ENCODE assay signal across 21 mouse cellular contexts in the genomic region with DNA sequence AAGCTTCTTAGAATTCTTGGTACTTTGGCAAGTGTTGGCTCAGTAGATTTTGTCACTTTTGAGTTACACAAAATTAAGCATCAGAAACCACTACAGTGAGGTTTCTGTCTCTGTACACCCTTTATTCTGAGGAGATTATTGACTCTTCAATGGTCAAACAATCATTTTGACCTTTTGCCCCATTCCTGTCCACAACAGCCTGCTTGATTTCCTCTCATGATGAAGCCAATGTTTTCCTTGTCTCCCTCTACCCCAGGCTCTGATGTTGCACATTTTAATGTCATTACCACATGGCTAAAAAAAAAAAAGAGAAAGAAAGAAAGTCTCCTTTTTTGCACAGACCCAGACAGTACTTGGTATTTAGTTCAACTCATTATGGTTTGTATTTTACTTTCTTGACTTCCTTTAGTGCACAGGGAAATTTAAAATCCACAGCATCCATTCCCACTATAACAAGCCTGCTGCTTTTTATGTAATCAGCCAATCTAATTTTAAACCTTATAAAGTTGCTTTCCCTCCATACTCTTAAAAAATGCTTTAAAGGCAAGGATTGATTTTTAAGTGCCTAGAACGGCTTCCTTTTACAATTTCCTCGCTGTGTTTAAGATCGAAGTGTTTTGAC.
DNase-seq lines count a peak whose midpoint lies in the region; ATAC-seq and TF ChIP-seq lines count a peak whose summit lies in the region.
"Had no signal": no experiment of that assay in that cellular context is flagged by ENCODE, and none has a peak within 500 bp of the region (broad histone marks: within the 10 kb centered on the region; RNA-seq: fewer than 3 reads in every experiment).

No protein-coding gene starts in this region.

- no peaks in the 10 kb centered on the region for H3K27me3 ChIP-seq in forebrain, postnatal 0 days (ENCODE audit: insufficient read depth, low read length)
- no peaks in the 10 kb centered on the region for H3K27me3 ChIP-seq in forebrain, embryonic 11.5 days (ENCODE audit: control insufficient read depth, insufficient read depth, low read length)
- no peaks in the 10 kb centered on the region for H3K27me3 ChIP-seq in liver, postnatal 0 days (ENCODE audit: insufficient read depth, low read length)
- H3K27me3 ChIP-seq in liver, embryonic 11.5 days (replicated peaks; ENCODE audit: control insufficient read depth, insufficient read depth, low read length): no peaks in the 10 kb centered on the region
- H3K27me3 ChIP-seq in cerebellum, adult 2 months (ENCODE audit: control insufficient read depth, insufficient read depth, low read length): no peaks in the 10 kb centered on the region
- H3K27me3 ChIP-seq: forebrain, embryonic 15.5 days; heart, embryonic 12.5 days; intestine, embryonic 15.5 days had no signal

- no peak overlapping the region for H3K4me2 ChIP-seq in forebrain, postnatal 0 days (ENCODE audit: low read depth)
- H3K4me2 ChIP-seq in forebrain, embryonic 11.5 days (ENCODE audit: low read depth, low read length, severe bottlenecking): no peak overlapping the region
- no peak overlapping the region for H3K4me2 ChIP-seq in liver, postnatal 0 days (ENCODE audit: low read depth, low read length)
- H3K4me2 ChIP-seq in liver, embryonic 11.5 days: no peak overlapping the region
- H3K4me2 ChIP-seq: forebrain, embryonic 15.5 days; heart, embryonic 12.5 days; hindbrain, embryonic 14.5 days; intestine, embryonic 15.5 days had no signal

- TF ChIP-seq EP300 in liver, postnatal 0 days (IDR thresholded peaks at IDR 0.05; ENCODE audit: low read depth): no peak

- no peaks in the 10 kb centered on the region for H3K36me3 ChIP-seq in forebrain, postnatal 0 days (ENCODE audit: insufficient read depth)
- H3K36me3 ChIP-seq in forebrain, embryonic 11.5 days (ENCODE audit: control insufficient read depth, insufficient read depth, low read length): no peaks in the 10 kb centered on the region
- no peaks in the 10 kb centered on the region for H3K36me3 ChIP-seq in liver, postnatal 0 days (replicated peaks; ENCODE audit: insufficient read depth, low read length)
- H3K36me3 ChIP-seq in liver, embryonic 11.5 days (ENCODE audit: control insufficient read depth, insufficient read depth, low read length): no peaks in the 10 kb centered on the region
- H3K36me3 ChIP-seq: forebrain, embryonic 15.5 days; heart, embryonic 12.5 days; hindbrain, embryonic 10.5 days; intestine, embryonic 15.5 days had no signal

- DNase-seq in forebrain, postnatal 0 days: peak; percentile 19
- DNase-seq in forebrain, embryonic 11.5 days (ENCODE audit: low spot score): no peak
- DNase-seq in liver, postnatal 0 days: no peak
- no peak for DNase-seq in liver, embryonic 11.5 days (ENCODE audit: low spot score)
- peak; percentile 20 for DNase-seq in brain, embryonic 18.5 days (ENCODE audit: low read depth, low spot score)
- peak; percentile 25 for DNase-seq in mesoderm, embryonic 11.5 days (ENCODE audit: low read depth, low spot score)
- DNase-seq in cerebellum, adult 2 months: no peak
- no peak for DNase-seq in kidney, adult 8-10 months
- DNase-seq: adrenal gland, postnatal 14 days; cerebellum, adult 11 months; cerebellum, adult 9-10 months; cerebellum, postnatal 25 days; gastrocnemius, adult 2 months; gastrocnemius, postnatal 25 days had no signal

- no peak for TF ChIP-seq CTCF in forebrain, postnatal 0 days (IDR thresholded peaks at IDR 0.05; ENCODE audit: low read depth)
- no peak for TF ChIP-seq CTCF in liver, postnatal 0 days (IDR thresholded peaks at IDR 0.05; ENCODE audit: low read depth)
- TF ChIP-seq CTCF in cerebellum, adult 2 months (IDR thresholded peaks at IDR 0.05; ENCODE audit: borderline replicate concordance, insufficient read depth, low read depth, low read length): no peak

- H3K9ac ChIP-seq in forebrain, postnatal 0 days: no peak overlapping the region
- H3K9ac ChIP-seq in forebrain, embryonic 11.5 days (ENCODE audit: low read length): no peak overlapping the region
- no peak overlapping the region for H3K9ac ChIP-seq in liver, postnatal 0 days (replicated peaks)
- H3K9ac ChIP-seq in liver, embryonic 11.5 days (ENCODE audit: low read depth, low read length): no peak overlapping the region
- H3K9ac ChIP-seq: forebrain, embryonic 15.5 days; heart, embryonic 12.5 days; hindbrain, embryonic 14.5 days; intestine, embryonic 15.5 days had no signal

- H3K4me3 ChIP-seq in forebrain, postnatal 0 days (ENCODE audit: low read depth, low read length): no peak overlapping the region
- no peak overlapping the region for H3K4me3 ChIP-seq in forebrain, embryonic 11.5 days (ENCODE audit: low read depth, low read length)
- no peak overlapping the region for H3K4me3 ChIP-seq in liver, postnatal 0 days (ENCODE audit: low read depth, low read length)
- H3K4me3 ChIP-seq in liver, embryonic 11.5 days (ENCODE audit: low read depth, low read length): no peak overlapping the region
- H3K4me3 ChIP-seq in cerebellum, adult 2 months (replicated peaks; ENCODE audit: insufficient read depth, low read depth, low read length): no peak overlapping the region
- H3K4me3 ChIP-seq: forebrain, embryonic 15.5 days; gastrocnemius, adult 2 months; heart, embryonic 12.5 days; hindbrain, embryonic 10.5 days; intestine, embryonic 15.5 days had no signal

- H3K27ac ChIP-seq in forebrain, postnatal 0 days (ENCODE audit: low read depth, low read length): no peak overlapping the region
- H3K27ac ChIP-seq in forebrain, embryonic 11.5 days (ENCODE audit: low read depth, low read length): no peak overlapping the region
- H3K27ac ChIP-seq in liver, postnatal 0 days (ENCODE audit: low read depth): no peak overlapping the region
- no peak overlapping the region for H3K27ac ChIP-seq in liver, embryonic 11.5 days (ENCODE audit: low read depth, low read length)
- no peak overlapping the region for H3K27ac ChIP-seq in cerebellum, adult 2 months (ENCODE audit: insufficient read depth, low read length)
- H3K27ac ChIP-seq: forebrain, embryonic 15.5 days; gastrocnemius, adult 2 months; hindbrain, embryonic 10.5 days; hindbrain, embryonic 14.5 days; intestine, embryonic 15.5 days had no signal

- no peaks in the 10 kb centered on the region for H3K4me1 ChIP-seq in forebrain, postnatal 0 days (ENCODE audit: insufficient read depth)
- H3K4me1 ChIP-seq in forebrain, embryonic 11.5 days (replicated peaks; ENCODE audit: control insufficient read depth, insufficient read depth, low read length): no peaks in the 10 kb centered on the region
- H3K4me1 ChIP-seq in liver, postnatal 0 days (ENCODE audit: insufficient read depth): no peaks in the 10 kb centered on the region
- no peaks in the 10 kb centered on the region for H3K4me1 ChIP-seq in liver, embryonic 11.5 days (replicated peaks; ENCODE audit: control insufficient read depth, insufficient read depth, low read length)
- no peaks in the 10 kb centered on the region for H3K4me1 ChIP-seq in cerebellum, adult 2 months (ENCODE audit: control insufficient read depth, insufficient read depth, low read length)
- H3K4me1 ChIP-seq: forebrain, embryonic 15.5 days; heart, embryonic 12.5 days; hindbrain, embryonic 10.5 days; intestine, embryonic 15.5 days had no signal

- WGBS in forebrain, postnatal 0 days: 42% methylated on average over 3 of the region's 3 CpGs
- 73% methylated on average over 3 of the region's 3 CpGs for WGBS in forebrain, embryonic 11.5 days
- WGBS in liver, postnatal 0 days (ENCODE audit: insufficient replicate concordance): 20% methylated on average over 3 of the region's 3 CpGs
- 17% methylated on average over 3 of the region's 3 CpGs for WGBS in liver, embryonic 11.5 days
- WGBS in cerebellum, adult 2 months: 88% methylated on average over 3 of the region's 3 CpGs

- no peak for TF ChIP-seq POLR2A in cerebellum, adult 2 months (IDR thresholded peaks at IDR 0.05; ENCODE audit: borderline replicate concordance, insufficient read depth, low read length)

- H3K9me3 ChIP-seq in forebrain, postnatal 0 days (ENCODE audit: low read length): no peaks in the 10 kb centered on the region
- H3K9me3 ChIP-seq in forebrain, embryonic 11.5 days (ENCODE audit: control insufficient read depth, low read length): no peaks in the 10 kb centered on the region
- H3K9me3 ChIP-seq in liver, postnatal 0 days (ENCODE audit: low read length): no peaks in the 10 kb centered on the region
- no peaks in the 10 kb centered on the region for H3K9me3 ChIP-seq in liver, embryonic 11.5 days (ENCODE audit: control insufficient read depth, low read length)
- H3K9me3 ChIP-seq: forebrain, embryonic 15.5 days; heart, embryonic 12.5 days; hindbrain, embryonic 10.5 days; intestine, embryonic 15.5 days had no signal

- ATAC-seq in forebrain, postnatal 0 days: peak; percentile 51; the same call in 1 of the 2 replicates
- ATAC-seq in forebrain, embryonic 11.5 days (replicated peaks; ENCODE audit: low FRiP score): no peak
- ATAC-seq in liver, postnatal 0 days: peak; percentile 66
- ATAC-seq in liver, embryonic 11.5 days (replicated peaks; ENCODE audit: low FRiP score): no peak
- ATAC-seq: activated CD4-positive, CD25-positive, alpha-beta regulatory T cell, adult 4 months; forebrain, embryonic 15.5 days; intestine, embryonic 15.5 days; Patski had no signal

Comparison
In these comparisons a context has a peak if more than half of its experiments do, and no peak if none do; other contexts are left out.
1. ATAC-seq: peak in forebrain, postnatal 0 days (single experiment) and liver, postnatal 0 days (single experiment); none in forebrain, embryonic 11.5 days (single experiment) and liver, embryonic 11.5 days (single experiment).
2. DNase-seq: peak in forebrain, postnatal 0 days (single experiment), brain, embryonic 18.5 days (single experiment) and mesoderm, embryonic 11.5 days (single experiment); none in forebrain, embryonic 11.5 days (single experiment), liver, postnatal 0 days (single experiment), liver, embryonic 11.5 days (single experiment), cerebellum, adult 2 months (0 of 2) and kidney, adult 8-10 months (0 of 2).